Mouse (Mus musculus) ES-Bruce4 (cell line): ENCODE measurements around the gene Gm28053. TPM values are rescaled to one million over a fixed set of nuclear protein-coding genes. Genes with fewer than 3 reads are reported as not detected.

Experiments
- H3K27ac ChIP-seq: 2 replicates; pipeline ENCODE4 v1.5.1; 2012; ENCODE audit warnings: low read length, inconsistent platforms; ENCODE audit not compliant: insufficient read depth
- H3K27me3 ChIP-seq: 2 replicates; pipeline ENCODE4 v1.6.1; 2012; ENCODE audit warnings: mild to moderate bottlenecking, low read length, inconsistent platforms; ENCODE audit not compliant: control insufficient read depth, poor library complexity, insufficient read depth, severe bottlenecking
- H3K36me3 ChIP-seq: 2 replicates; pipeline ENCODE4 v1.6.1; 2012; ENCODE audit warnings: inconsistent platforms, mild to moderate bottlenecking, low read length, moderate library complexity; ENCODE audit not compliant: control insufficient read depth, poor library complexity, insufficient read depth, severe bottlenecking
- H3K4me1 ChIP-seq: one replicate; pipeline ENCODE4 v1.8.1; 2011; ENCODE audit warnings: low read length; ENCODE audit not compliant: control insufficient read depth, insufficient read depth
- H3K4me3 ChIP-seq: 2 replicates; pipeline ENCODE4 v1.5.1; 2011; ENCODE audit warnings: low read depth, mild to moderate bottlenecking, low read length
- H3K9ac ChIP-seq: 2 replicates; pipeline ENCODE4 v1.6.1; 2012; ENCODE audit warnings: low read depth, mild to moderate bottlenecking, inconsistent platforms; ENCODE audit not compliant: poor library complexity, severe bottlenecking
- H3K9me3 ChIP-seq: replicated peaks from 2 replicates; pipeline ENCODE4 v1.6.1; 2012; ENCODE audit warnings: mild to moderate bottlenecking, low read length, inconsistent platforms; ENCODE audit not compliant: control insufficient read depth, poor library complexity, insufficient read depth, severe bottlenecking
- CTCF ChIP-seq: IDR thresholded peaks from one replicate; pipeline ENCODE4 v1.8.1; 2011; ENCODE audit warnings: low read depth, low read length
- EP300 ChIP-seq: IDR thresholded peaks from 2 replicates; pipeline ENCODE4 v1.6.1; 2011; ENCODE audit warnings: low read depth, low read length; ENCODE audit not compliant: insufficient read depth
- POLR2A ChIP-seq: IDR thresholded peaks from one replicate; pipeline ENCODE4 v1.8.1; 2011; ENCODE audit warnings: low read length; ENCODE audit not compliant: insufficient read depth
- polyA plus RNA-seq: library from polyadenylated mRNA; stranded (reverse); fragments of >200 nt; gene quantifications from 2 replicates; pipeline ENCODE4 v1.2.4, GENCODE M21; 2011; ENCODE audit warnings: low read depth; ENCODE audit not compliant: missing spikeins, insufficient read depth, insufficient read length

Gm28053 gene
- polyA plus RNA-seq, 1 experiment, result not detected

GRCm38 (mm10) chr6:48698888-48699287 is 19.5 kb upstream of the Gm28053 start:
- no peaks in the 10 kb centered on the region for H3K4me1 ChIP-seq
- H3K4me3 ChIP-seq, result no peak overlapping the region
- H3K27me3 ChIP-seq, result no peaks in the 10 kb centered on the region
- H3K9ac ChIP-seq, result no peak overlapping the region
- no peak overlapping the region for H3K27ac ChIP-seq
- H3K36me3 ChIP-seq, result no peaks in the 10 kb centered on the region
- no peak for TF ChIP-seq POLR2A
- no peak for TF ChIP-seq CTCF
- no peak for TF ChIP-seq EP300
- H3K9me3 ChIP-seq, result no peaks in the 10 kb centered on the region

GRCm38 (mm10) chr6:48700251-48701075 is 17.9 kb upstream of the Gm28053 start:
- Histone ChIP-seq H3K9me3 (no peaks in the 10 kb centered on the region), H3K9ac (no peak overlapping the region), H3K4me1 (no peaks in the 10 kb centered on the region), H3K27ac (no peak overlapping the region), H3K27me3 (no peaks in the 10 kb centered on the region), H3K4me3 (no peak overlapping the region), H3K36me3 (no peaks in the 10 kb centered on the region)
- no peak for TF ChIP-seq POLR2A
- TF ChIP-seq CTCF, result no peak
- no peak for TF ChIP-seq EP300

DNA sequence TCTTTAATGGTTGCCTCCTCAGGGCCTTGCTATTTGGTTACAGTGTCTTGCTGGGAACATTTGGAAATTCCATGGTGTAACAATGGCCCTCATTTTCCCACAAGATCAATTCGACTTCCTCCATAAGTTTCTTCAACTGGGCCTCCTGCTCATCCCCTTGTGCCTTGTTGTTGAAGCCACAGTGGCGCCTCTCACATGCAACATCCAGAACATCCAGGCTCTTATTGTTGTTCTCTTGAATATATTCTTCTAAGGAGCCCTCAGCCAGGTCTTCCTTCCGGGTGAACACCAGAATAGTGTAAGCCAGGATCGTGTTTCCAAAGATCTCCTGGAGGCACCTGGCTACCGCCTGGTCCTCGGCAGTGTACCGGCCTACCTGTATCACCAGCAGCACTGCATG is 16.3 kb upstream of the Gm28053 start:
- Histone ChIP-seq H3K9me3 (no peaks in the 10 kb centered on the region), H3K9ac (no peak overlapping the region), H3K36me3 (no peaks in the 10 kb centered on the region), H3K4me3 (no peak overlapping the region), H3K27ac (no peak overlapping the region), H3K27me3 (no peaks in the 10 kb centered on the region), H3K4me1 (no peaks in the 10 kb centered on the region)
- TF ChIP-seq CTCF, result no peak
- TF ChIP-seq EP300, result no peak
- TF ChIP-seq POLR2A, result no peak

GRCm38 (mm10) chr6:48702601-48703000 is 15.8 kb upstream of the Gm28053 start:
- Histone ChIP-seq H3K36me3 (no peaks in the 10 kb centered on the region), H3K27ac (no peak overlapping the region), H3K9ac (no peak overlapping the region), H3K4me3 (no peak overlapping the region), H3K4me1 (no peaks in the 10 kb centered on the region), H3K27me3 (no peaks in the 10 kb centered on the region), H3K9me3 (no peaks in the 10 kb centered on the region)
- TF ChIP-seq EP300, result no peak
- TF ChIP-seq CTCF, result no peak
- no peak for TF ChIP-seq POLR2A

- Histone ChIP-seq H3K4me1 (no peaks in the 10 kb centered on the region), H3K36me3 (no peaks in the 10 kb centered on the region), H3K27ac (no peak overlapping the region), H3K9me3 (no peaks in the 10 kb centered on the region), H3K27me3 (no peaks in the 10 kb centered on the region), H3K9ac (no peak overlapping the region), H3K4me3 (no peak overlapping the region)
- no peak for TF ChIP-seq EP300
- no peak for TF ChIP-seq CTCF
- no peak for TF ChIP-seq POLR2A
Measured at GRCm38 (mm10) chr6:48704146-48704545, 14.3 kb upstream of the Gm28053 start.

GRCm38 (mm10) chr6:48706130-48706529 is 12.3 kb upstream of the Gm28053 start:
- H3K27ac ChIP-seq, result no peak overlapping the region
- no peak overlapping the region for H3K4me3 ChIP-seq
- no peak overlapping the region for H3K9ac ChIP-seq
- TF ChIP-seq EP300, result no peak
- no peak for TF ChIP-seq POLR2A
- TF ChIP-seq CTCF, result no peak
- H3K9me3 ChIP-seq, result no peaks in the 10 kb centered on the region
- H3K4me1 ChIP-seq, result no peaks in the 10 kb centered on the region
- no peaks in the 10 kb centered on the region for H3K27me3 ChIP-seq
- H3K36me3 ChIP-seq, result no peaks in the 10 kb centered on the region
